Mouse (Mus musculus) stomach, postnatal 0 days (tissue): ENCODE data around the gene Cdcp2.

ENCODE experiments used
- CTCF ChIP-seq: IDR thresholded peaks from 2 replicates; pipeline ENCODE4 v1.5.1; 2016; ENCODE audit warnings: antibody characterized with exemption, low read depth, mild to moderate bottlenecking, moderate library complexity
- EP300 ChIP-seq: optimal IDR thresholded peaks from 2 replicates; pipeline ENCODE3; 2016; ENCODE audit warnings: antibody characterized with exemption

- no peak for TF ChIP-seq CTCF
- no peak for TF ChIP-seq EP300
Measured at GRCm38 (mm10) chr4:107106777-107107176, 10.1 kb downstream of the Cdcp2 start.
